Mouse (Mus musculus): ENCODE measurements around the gene Fsd1l.
"Not testable (repeated sequence)": the region's sequence is repeated elsewhere in the genome, so short reads cannot be mapped to it uniquely, and the experiment has no call there.

Fsd1l gene

DNA sequence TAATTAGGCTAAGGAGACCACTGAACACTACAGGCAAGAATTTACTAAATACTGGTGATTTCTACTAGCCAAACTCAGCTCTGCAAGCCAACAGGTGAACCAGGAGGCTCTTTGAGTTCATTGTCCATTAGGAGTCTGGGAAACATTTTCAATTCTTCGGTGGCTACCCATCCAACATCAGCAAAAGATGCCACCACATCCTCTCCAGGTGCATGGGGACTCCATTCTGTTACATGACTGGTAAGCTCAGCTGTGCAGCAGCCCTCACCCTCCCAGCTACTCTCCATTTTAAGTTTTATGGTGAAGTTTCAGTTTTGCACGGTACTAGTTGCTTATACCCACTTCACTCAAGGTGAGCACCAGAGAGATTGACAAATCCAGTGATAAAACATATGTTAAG is 78.8 kb downstream of the Fsd1l start:
- TF ChIP-seq POU5F1 (IDR thresholded peaks at IDR 0.05; ENCODE audit: borderline replicate concordance, low read length) (no peak), CTCF (conservative IDR thresholded peaks at IDR 0.05; ENCODE audit: low read length) (no peak), NANOG (IDR thresholded peaks at IDR 0.05; ENCODE audit: borderline replicate concordance, low read length) (no peak)

DNA sequence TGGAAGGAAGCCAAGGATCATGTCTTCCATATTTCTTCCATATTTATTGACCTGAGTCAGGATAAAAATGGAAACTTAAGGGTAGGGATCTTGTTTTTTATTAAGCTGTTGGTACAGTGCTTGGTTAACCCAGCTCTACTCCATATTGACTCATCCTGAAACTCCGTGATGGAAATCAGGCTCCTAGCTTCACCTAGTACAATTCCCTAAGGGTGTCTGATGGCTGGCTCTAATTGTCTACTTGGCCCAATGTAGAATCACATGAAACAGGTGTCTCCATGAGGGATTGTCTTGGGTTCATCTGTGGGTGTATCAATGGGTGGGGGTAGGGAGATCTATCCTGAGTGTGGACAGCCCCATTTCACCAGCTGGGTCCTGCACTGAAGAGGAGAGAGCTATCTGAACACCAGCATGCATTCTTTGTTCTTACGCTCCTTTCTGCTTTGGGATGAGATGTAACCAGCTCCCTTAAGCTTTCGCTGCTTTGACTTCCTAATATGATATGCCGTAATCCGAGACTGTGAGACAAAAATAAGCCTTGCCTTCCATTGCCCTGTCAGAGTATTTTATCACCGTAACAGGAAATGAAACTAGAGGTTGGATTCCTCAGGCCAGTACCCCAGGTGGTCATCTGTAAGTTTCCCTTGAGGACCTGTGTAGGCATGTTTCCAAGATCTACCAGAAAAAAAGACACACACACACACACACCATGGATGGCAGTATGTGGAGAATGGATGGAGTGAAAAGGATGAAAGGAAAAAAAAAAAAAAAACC is 79.5 kb downstream of the Fsd1l start:
- Histone ChIP-seq H3K9me3 (ENCODE audit: low read length) (no peaks in the 10 kb centered on the region), H3K27me3 (ENCODE audit: insufficient read depth, low read length) (0 out of 2 replicates have a peak, but pooled peaks cover 2% of the 10 kb centered on the region), H3K36me3 (ENCODE audit: insufficient read depth, low read length) (no peaks in the 10 kb centered on the region), H3K4me1 (replicated peaks; ENCODE audit: low read depth, low read length) (peaks cover 13% of the 10 kb centered on the region; the same call in 1 of the 2 replicates), H3K4me3 (replicated peaks; ENCODE audit: low read length) (no peak overlapping the region)
- no peak for TF ChIP-seq POU5F1 (IDR thresholded peaks at IDR 0.05; ENCODE audit: borderline replicate concordance, low read length)
- TF ChIP-seq NANOG (IDR thresholded peaks at IDR 0.05; ENCODE audit: borderline replicate concordance, low read length), result no peak
- no peak for TF ChIP-seq CTCF (conservative IDR thresholded peaks at IDR 0.05; ENCODE audit: low read length)

More for the DNA sequence above, 78.8 kb downstream of the Fsd1l start:
- no peaks in the 10 kb centered on the region for H3K36me3 ChIP-seq (ENCODE audit: insufficient read depth, low read length)
- H3K27me3 ChIP-seq (ENCODE audit: insufficient read depth, low read length), result 0 out of 2 replicates have a peak, but pooled peaks cover 2% of the 10 kb centered on the region
- no peak overlapping the region for H3K4me3 ChIP-seq (replicated peaks; ENCODE audit: low read length)
- H3K9me3 ChIP-seq (ENCODE audit: low read length), result no peaks in the 10 kb centered on the region
- H3K4me1 ChIP-seq (replicated peaks; ENCODE audit: low read depth, low read length), result peaks cover 8% of the 10 kb centered on the region; the same call in 1 of the 2 replicates

DNA sequence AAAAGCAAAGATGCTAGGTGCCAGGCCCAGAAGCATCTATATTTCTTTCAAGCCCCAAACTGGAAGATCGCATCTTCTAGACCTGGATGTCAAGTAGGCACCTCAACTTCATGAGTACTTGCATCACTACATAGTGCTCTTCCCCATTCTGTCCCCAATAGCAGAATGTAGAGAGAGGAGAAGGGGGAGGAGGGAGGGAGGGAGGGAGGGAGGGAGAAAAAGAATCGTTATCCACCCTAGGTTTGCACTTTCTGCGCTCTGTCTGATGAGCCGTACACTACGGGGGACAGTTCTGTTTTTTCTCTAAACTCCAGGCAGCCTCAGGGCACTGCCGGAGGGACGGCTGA is 82.4 kb downstream of the Fsd1l start, which contains the start of gene Fktn:
Gene Fktn (plus strand): TSS at position 295 of the 347 bp plus-strand sequence.
- peaks cover 13% of the 10 kb centered on the region; the same call in 1 of the 2 replicates for H3K4me1 ChIP-seq (replicated peaks; ENCODE audit: low read depth, low read length)
- TF ChIP-seq NANOG (IDR thresholded peaks at IDR 0.05; ENCODE audit: borderline replicate concordance, low read length), result no peak
- TF ChIP-seq CTCF (conservative IDR thresholded peaks at IDR 0.05; ENCODE audit: low read length), result no peak
- TF ChIP-seq POU5F1 (IDR thresholded peaks at IDR 0.05; ENCODE audit: borderline replicate concordance, low read length), result no peak
- H3K9me3 ChIP-seq (ENCODE audit: low read length), result no peaks in the 10 kb centered on the region
- peak within 1 kb of the TSS; percentile 98 for H3K4me3 ChIP-seq (replicated peaks; ENCODE audit: low read length)
- H3K36me3 ChIP-seq (ENCODE audit: insufficient read depth, low read length), result 0 out of 2 replicates have a peak, but pooled peaks cover 4% of the 10 kb centered on the region
- 0 out of 2 replicates have a peak, but pooled peaks cover 2% of the 10 kb centered on the region for H3K27me3 ChIP-seq (ENCODE audit: insufficient read depth, low read length)

DNA sequence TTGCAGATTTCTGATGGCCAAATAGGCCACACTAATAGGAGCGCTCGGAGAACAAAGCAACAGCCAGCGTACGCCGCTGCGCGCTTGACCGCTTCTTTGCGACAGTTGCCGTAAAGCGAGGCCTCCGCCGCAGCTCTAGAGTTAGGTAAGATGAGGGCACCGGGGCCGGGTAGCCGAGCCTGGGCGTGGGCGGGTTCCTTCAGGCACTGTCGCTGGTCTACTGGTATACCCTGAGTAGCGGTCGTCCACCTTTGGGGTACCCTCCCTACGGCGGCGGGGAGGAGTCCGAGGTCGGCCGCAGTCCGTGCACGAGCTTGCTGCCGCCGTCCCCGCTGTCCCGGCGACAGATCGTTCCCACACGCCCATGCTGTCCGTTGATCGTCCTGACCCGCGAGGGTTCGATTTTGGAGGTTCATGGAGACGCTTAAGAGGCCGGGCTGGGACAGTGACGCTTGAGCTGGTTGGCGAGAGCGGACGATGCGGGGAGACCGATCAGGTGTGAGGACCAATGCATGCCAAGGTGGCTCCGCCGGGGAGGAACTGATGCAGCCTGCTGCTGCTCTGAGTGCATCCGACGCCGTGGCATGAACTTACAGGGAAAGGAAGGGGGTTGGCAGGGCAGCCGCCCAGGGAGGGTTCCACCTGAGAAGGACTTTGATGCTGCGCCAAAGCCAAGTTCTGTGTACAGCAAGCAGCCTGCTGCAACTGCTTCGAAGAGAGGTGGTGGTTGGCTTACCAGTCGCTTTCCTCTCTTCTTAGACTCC is 83.0 kb downstream of the Fsd1l start:
- Histone ChIP-seq H3K9me3 (ENCODE audit: low read length) (no peaks in the 10 kb centered on the region), H3K36me3 (ENCODE audit: insufficient read depth, low read length) (0 out of 2 replicates have a peak, but pooled peaks cover 4% of the 10 kb centered on the region), H3K27me3 (ENCODE audit: insufficient read depth, low read length) (0 out of 2 replicates have a peak, but pooled peaks cover 2% of the 10 kb centered on the region), H3K4me3 (replicated peaks; ENCODE audit: low read length) (peak overlapping the region; percentile 98), H3K4me1 (replicated peaks; ENCODE audit: low read depth, low read length) (peaks cover 13% of the 10 kb centered on the region; the same call in 1 of the 2 replicates)
- TF ChIP-seq POU5F1 (IDR thresholded peaks at IDR 0.05; ENCODE audit: borderline replicate concordance, low read length), result no peak
- no peak for TF ChIP-seq CTCF (conservative IDR thresholded peaks at IDR 0.05; ENCODE audit: low read length)
- no peak for TF ChIP-seq NANOG (IDR thresholded peaks at IDR 0.05; ENCODE audit: borderline replicate concordance, low read length)

DNA sequence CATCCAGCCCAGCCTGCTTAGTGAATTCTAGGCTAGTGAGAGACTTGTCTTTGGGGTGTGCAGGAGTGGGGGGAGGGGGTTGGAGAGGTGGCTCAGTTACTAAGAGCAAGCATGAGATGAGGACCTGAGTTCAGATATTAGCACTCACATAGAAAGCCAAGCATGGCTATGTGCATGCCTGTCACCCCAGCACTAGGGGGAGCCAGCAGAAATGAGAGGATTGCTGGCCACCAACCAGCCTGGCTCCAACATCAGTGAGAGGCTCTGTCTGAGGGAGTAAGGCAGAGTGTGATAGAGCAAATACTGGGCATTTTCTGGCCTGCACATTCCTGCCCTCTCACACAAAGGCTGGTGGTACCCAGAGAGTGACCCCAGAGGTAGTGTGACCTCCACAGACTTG is 84.7 kb downstream of the Fsd1l start:
- TF ChIP-seq CTCF (conservative IDR thresholded peaks at IDR 0.05; ENCODE audit: low read length) (peak; percentile 40), NANOG (IDR thresholded peaks at IDR 0.05; ENCODE audit: borderline replicate concordance, low read length) (no peak)
- peaks cover 13% of the 10 kb centered on the region; the same call in 1 of the 2 replicates for H3K4me1 ChIP-seq (replicated peaks; ENCODE audit: low read depth, low read length)
- H3K9me3 ChIP-seq (ENCODE audit: low read length), result no peaks in the 10 kb centered on the region
- H3K36me3 ChIP-seq (ENCODE audit: insufficient read depth, low read length), result peaks cover 6% of the 10 kb centered on the region
- H3K27me3 ChIP-seq (ENCODE audit: insufficient read depth, low read length), result 0 out of 2 replicates have a peak, but pooled peaks cover 2% of the 10 kb centered on the region
- no peak overlapping the region for H3K4me3 ChIP-seq (replicated peaks; ENCODE audit: low read length)

DNA sequence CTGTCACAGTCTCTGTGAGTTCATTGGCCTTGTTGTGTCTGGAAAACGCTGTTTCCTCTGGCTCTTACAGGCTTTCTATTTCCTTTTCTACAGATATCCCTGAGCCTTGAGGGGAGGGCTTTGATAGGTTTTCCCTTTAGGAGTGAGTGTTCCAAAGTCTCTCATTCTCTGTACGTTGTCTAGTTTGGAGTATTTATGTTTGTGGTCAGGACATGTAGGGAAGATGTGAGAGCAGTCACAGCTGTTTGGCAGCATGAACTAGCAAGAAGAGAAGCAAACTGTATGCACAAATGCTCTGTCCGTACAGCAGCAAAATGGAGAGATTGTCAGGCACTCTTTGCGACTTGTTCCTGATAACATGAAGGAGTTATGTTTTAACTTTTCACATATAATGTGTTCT is 86.3 kb downstream of the Fsd1l start:
- Histone ChIP-seq H3K4me3 (replicated peaks; ENCODE audit: low read length) (no peak overlapping the region), H3K9me3 (ENCODE audit: low read length) (no peaks in the 10 kb centered on the region), H3K4me1 (replicated peaks; ENCODE audit: low read depth, low read length) (peaks cover 13% of the 10 kb centered on the region; the same call in 1 of the 2 replicates), H3K27me3 (ENCODE audit: insufficient read depth, low read length) (0 out of 2 replicates have a peak, but pooled peaks cover 2% of the 10 kb centered on the region), H3K36me3 (ENCODE audit: insufficient read depth, low read length) (peaks cover 13% of the 10 kb centered on the region)
- TF ChIP-seq NANOG (IDR thresholded peaks at IDR 0.05; ENCODE audit: borderline replicate concordance, low read length), result no peak
- no peak for TF ChIP-seq CTCF (conservative IDR thresholded peaks at IDR 0.05; ENCODE audit: low read length)
- no peak for TF ChIP-seq POU5F1 (IDR thresholded peaks at IDR 0.05; ENCODE audit: borderline replicate concordance, low read length)

DNA sequence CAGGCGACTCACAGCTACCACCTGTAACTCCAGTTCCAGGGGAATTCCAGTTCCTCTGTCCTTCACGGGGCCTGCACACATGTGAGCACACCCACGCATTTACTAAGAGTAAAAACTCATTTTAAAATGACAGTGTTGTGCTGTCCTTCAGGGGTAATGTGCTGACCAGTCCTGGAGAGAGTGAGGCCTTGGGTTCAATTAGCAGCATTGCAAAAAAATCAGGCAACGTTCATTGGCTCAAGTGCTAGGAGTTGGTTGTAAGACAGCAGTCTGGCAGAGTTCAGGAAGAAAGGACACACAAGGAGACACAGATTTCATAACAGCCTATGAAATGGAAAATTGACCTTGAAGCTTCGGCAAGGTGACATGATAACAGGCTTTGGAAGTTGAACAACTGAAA is 87.0 kb downstream of the Fsd1l start:
- no peaks in the 10 kb centered on the region for H3K9me3 ChIP-seq (ENCODE audit: low read length)
- no peak for TF ChIP-seq NANOG (IDR thresholded peaks at IDR 0.05; ENCODE audit: borderline replicate concordance, low read length)
- no peak for TF ChIP-seq POU5F1 (IDR thresholded peaks at IDR 0.05; ENCODE audit: borderline replicate concordance, low read length)
- no peak for TF ChIP-seq CTCF (conservative IDR thresholded peaks at IDR 0.05; ENCODE audit: low read length)
- H3K36me3 ChIP-seq (ENCODE audit: insufficient read depth, low read length), result peaks cover 14% of the 10 kb centered on the region
- H3K4me1 ChIP-seq (replicated peaks; ENCODE audit: low read depth, low read length), result peaks cover 13% of the 10 kb centered on the region; the same call in 1 of the 2 replicates
- 0 out of 2 replicates have a peak, but pooled peaks cover 2% of the 10 kb centered on the region for H3K27me3 ChIP-seq (ENCODE audit: insufficient read depth, low read length)
- no peak overlapping the region for H3K4me3 ChIP-seq (replicated peaks; ENCODE audit: low read length)

DNA sequence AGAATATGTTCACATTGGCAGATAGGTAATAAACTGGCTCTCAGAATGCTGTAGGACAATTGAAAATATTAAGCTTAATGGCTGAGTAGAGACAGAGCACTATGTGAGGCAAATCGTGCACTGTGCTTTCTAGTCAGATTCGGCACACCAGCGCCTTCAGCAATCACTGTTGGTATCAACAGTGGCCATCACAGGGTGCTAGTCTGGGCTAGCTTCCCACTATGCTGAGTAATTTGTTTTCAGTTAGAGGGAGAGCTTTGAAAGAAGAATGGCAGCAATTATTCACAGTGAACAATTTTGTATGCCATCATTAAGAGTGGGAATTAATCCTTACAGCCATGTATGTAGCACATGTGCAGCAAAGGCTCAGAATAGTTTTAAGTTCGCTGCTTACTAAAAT is 91.2 kb downstream of the Fsd1l start:
- Histone ChIP-seq H3K9me3 (ENCODE audit: low read length) (no peaks in the 10 kb centered on the region), H3K4me3 (replicated peaks; ENCODE audit: low read length) (no peak overlapping the region), H3K27me3 (ENCODE audit: insufficient read depth, low read length) (no peaks in the 10 kb centered on the region)

DNA sequence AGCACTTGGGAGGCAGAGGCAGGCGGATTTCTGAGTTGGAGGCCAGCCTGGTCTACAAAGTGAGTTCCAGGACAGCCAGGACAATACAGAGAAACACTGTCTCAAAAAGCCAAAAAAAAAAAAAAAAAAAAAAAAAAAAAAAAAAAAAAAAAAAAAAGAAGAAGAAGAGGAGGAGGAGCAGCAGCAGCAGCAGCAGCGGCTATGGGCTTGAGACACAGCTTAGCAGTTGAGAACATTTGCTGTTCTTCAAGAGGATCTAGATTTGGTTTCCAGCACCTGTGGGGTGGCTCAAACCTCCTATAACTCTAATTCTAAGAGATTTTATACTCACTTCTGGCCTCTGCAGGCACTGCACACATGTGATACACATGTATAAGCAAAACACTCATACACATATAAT is 94.8 kb downstream of the Fsd1l start:
- not testable (repeated sequence) for H3K4me1 ChIP-seq (replicated peaks; ENCODE audit: low read depth, low read length); H3K27me3 ChIP-seq (ENCODE audit: insufficient read depth, low read length); H3K4me3 ChIP-seq (replicated peaks; ENCODE audit: low read length)

More for the DNA sequence above, 91.2 kb downstream of the Fsd1l start:
- Histone ChIP-seq H3K4me1 (replicated peaks; ENCODE audit: low read depth, low read length) (no peaks in the 10 kb centered on the region), H3K36me3 (ENCODE audit: insufficient read depth, low read length) (peaks cover 22% of the 10 kb centered on the region)
- TF ChIP-seq CTCF (conservative IDR thresholded peaks at IDR 0.05; ENCODE audit: low read length) (no peak), NANOG (IDR thresholded peaks at IDR 0.05; ENCODE audit: borderline replicate concordance, low read length) (no peak), POU5F1 (IDR thresholded peaks at IDR 0.05; ENCODE audit: borderline replicate concordance, low read length) (no peak)

More for the DNA sequence above, 94.8 kb downstream of the Fsd1l start:
- H3K9me3 ChIP-seq (ENCODE audit: low read length), result not testable (repeated sequence)
- H3K36me3 ChIP-seq (ENCODE audit: insufficient read depth, low read length), result peaks cover 28% of the 10 kb centered on the region

All from E14TG2a.4 (cell line).